Mouse (Mus musculus) ovary, postnatal 10 days (tissue): Measurements from ENCODE around the gene Vmn1r137.
"Not testable (repeated sequence)": the region's sequence is repeated elsewhere in the genome, so short reads cannot be mapped to it uniquely, and the experiment has no call there.

Experiments used
- DNase-seq: peaks from one replicate; pipeline ENCODE4 v3.0.0; 2022; ENCODE audit warnings: low spot score

The Vmn1r137 gene

GRCm38 (mm10) chr7:21994287-21994686 lies at the start of gene Vmn1r137:
TSS of gene Vmn1r137 (plus strand) at chr7:21994587.
- not testable (repeated sequence) for DNase-seq

GRCm38 (mm10) chr7:22028797-22029196 lies 34.4 kb downstream of the Vmn1r137 start, which contains the start of gene Vmn1r138:
TSS of gene Vmn1r138 (minus strand) at chr7:22028897.
- not testable (repeated sequence) for DNase-seq
